Mouse (Mus musculus) cerebellum, postnatal 14 days (tissue): ENCODE data around the gene Olfr309.
"Not testable (repeated sequence)": the region's sequence is repeated elsewhere in the genome, so short reads cannot be mapped to it uniquely, and the experiment has no call there.

Source experiments
- DNase-seq, 2 experiments: peaks; one replicate each; pipeline ENCODE4 v3.0.0; 2021; ENCODE audit warnings: mixed read lengths in 2 of 2

The Olfr309 gene

DNA sequence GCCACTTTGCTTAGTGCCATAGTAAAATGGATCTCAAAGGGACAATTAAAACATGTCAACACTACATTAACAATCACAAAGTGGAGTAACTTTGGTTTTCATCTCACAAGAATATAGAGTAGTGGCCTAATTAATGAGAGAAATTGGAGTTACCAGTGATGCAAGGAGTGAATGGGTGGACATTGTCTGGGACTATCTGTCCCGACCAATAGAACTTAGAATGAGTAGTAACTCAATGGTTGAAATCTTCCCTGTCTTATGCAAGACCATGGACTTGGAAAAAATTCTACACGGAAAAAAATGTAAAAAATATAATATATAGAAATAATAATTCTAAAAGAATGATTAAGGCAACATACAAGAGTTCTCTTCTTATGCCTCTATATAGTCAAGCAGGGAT is at the start of gene Olfr309:
Gene Olfr309 (minus strand): TSS at position 101 of the 400 bp plus-strand sequence.
- no peak for DNase-seq

DNA sequence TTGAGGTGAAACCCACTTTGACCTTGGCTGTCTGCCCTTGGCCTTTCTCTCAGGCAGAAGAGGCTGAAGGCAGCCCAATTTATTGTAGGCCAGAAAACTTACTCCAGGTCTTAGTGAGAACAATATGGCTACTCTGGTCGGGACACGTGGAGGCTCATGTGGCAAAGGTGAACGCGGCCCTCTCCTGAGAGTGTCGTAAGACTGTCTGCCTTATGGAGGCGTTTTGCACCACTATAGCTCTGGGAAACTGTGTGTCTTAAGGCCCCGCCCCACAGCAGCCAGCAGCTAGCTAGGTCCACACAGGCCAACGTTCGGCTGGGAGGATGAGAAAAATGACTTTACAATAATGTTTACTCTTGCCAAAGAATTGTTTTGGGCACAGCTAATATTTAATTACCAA is 32.8 kb upstream of the Olfr309 start:
- not testable (repeated sequence) for DNase-seq

DNA sequence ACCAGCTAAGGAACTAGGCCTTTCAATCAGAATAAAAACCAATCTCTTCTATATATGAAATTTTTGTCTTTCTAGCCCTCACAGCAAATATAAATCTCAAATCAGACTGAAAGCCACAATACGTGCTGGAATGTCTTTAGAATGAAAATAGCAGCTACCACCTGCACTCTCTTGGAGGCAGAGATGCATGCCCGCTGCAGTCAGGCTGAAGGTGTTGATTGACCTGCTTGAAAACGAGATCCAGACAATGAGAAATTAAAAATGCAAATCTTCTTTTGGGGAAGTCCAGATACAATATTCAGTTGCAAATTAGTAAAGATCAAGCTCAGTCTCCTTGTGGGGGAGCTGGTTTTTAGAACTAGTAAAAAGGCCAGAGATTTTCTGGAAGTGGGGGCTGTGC is 30.7 kb upstream of the Olfr309 start:
- DNase-seq, result no peak

DNA sequence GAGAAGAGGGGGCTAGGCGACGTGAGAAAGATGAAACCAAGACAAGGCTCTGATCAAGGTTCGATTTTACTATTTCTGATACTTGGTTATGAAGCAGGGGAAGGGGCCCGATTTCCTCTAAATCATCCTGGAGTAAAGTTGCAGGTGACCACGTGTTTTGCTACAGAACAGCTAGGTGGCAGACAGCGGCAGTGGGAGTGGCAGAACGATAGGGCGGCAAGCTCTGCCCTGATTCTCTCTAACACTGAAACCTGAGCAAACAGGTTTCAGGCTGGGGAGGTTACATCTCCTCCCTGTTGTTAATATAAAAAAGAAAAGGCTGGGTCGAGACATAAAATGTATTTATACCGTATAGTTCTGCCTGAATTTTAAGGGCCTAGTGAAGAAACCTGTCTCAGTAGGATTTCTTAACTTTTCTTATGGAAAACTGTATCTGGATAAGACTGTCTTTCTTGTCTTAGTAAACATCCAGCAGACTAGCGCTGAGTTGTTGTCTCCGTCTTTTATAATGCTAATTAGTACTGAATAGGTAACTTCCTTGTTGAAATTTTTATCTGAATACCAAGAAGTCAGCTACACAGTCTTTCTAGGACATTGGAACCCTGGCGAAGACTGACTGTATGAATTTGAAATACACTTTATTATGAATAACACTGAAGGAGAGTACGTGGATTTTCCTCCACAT is 29.5 kb upstream of the Olfr309 start:
- no peak for DNase-seq

DNA sequence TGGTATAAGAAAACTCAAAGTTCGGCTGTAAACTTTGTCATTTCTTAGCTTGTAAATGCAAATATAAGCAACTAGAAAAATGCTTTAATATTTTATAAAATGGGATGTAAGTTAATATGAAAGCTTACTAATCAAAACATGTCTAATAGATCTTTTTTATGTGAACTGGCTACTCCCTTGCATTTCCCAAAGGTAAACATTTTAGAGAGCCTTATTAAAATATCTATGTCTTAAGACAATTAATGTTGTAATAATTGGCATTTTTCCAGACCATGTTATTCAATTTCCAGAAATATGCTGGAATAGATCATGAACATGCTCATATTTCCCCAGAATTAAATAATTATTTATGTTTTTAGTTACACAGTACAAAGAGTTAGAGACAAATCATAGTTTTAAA is 24.0 kb upstream of the Olfr309 start, which contains the start of gene Olfr307:
Gene Olfr307 (minus strand): TSS at position 101 of the 400 bp plus-strand sequence.
- DNase-seq, result no peak

DNA sequence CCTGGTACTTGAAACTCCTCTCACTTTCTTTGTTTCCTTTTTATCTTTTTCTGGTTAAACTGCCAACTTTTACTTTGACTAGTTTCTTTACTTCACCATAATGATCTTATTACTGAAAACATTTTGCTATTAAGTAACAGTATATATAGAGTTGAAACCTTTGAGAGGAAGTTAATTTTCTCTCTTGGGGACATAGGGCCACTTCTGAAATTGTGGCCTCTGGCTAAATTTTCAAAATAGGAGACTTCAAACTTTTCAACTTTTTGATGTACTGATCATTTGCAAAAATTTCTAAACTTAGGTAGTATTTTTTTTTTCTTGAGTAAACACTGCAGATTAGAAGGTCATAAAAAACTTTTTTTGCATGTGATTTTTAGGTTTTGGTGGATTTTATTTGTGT is 12.0 kb upstream of the Olfr309 start, which contains the start of gene Olfr308:
Gene Olfr308 (minus strand): TSS at position 101 of the 400 bp plus-strand sequence.
- DNase-seq, result no peak

DNA sequence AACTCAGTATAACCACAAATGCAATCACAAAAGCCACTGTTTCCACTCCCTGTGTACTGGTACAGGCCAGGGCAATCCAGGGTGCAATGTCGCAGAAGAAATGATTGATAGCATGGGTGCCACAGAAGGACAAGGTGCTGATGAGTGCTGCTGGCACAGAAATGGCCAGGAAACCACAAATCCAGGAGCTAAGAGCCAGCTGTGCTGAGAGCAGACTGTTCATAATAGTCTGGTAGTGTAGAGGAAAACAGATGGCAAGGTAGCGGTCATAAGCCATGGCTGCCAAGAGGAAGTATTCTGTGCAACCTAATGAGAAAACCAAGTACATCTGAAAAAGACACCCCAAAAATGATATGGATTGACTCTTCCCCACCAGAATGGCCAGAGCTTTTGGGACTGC is 7.8 kb upstream of the Olfr309 start:
- DNase-seq, result no peak

DNA sequence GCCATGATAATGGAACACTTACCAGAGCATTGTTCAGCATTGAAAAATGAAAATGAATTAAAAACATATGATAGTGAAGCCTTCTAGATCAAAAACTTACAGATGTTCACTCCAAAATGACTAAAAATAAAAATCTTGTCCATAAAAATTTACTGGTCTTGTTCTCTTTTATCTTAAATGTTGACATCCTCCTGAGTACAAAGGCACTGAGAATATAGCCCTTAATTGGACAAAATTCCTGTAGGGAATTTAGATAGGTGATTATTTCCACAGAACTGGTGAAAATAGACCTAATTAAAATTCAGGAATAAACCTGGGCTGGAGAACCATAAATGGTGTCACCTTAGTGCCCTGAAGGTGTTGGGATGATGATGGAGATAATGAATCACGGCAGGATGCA is 36.4 kb downstream of the Olfr309 start, which contains the start of gene Olfr310:
Gene Olfr310 (minus strand): TSS at position 101 of the 400 bp plus-strand sequence.
- DNase-seq, result no peak
